Mouse (Mus musculus): ENCODE data around the gene Ndufb10. TPM values are rescaled to one million over a fixed set of nuclear protein-coding genes. Genes with fewer than 3 reads are reported as not detected.

Ndufb10 gene
- 100 to 1,000 TPM; 193 to 210 TPM for total RNA-seq (2021)

DNA sequence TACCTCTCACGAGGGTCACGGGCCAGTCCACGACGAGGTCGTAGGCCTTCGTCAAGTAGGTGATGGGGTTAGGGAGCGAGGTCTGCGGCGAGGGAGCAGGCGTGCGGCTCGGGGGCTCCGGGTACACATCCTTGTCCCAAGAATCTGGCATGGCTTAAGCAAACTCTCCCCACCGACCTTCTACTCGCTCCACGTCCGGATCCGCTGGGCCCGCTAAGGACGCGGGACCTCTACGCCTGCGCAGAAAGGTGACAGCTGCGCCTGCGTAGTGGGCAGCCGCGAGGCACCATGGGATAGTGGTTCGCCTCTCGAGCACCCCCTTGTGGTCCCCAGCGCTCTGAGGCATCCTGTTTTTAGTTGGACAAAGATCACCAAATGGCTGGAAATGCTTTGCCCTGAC is at the start of gene Ndufb10:
Gene Ndufb10 (minus strand): TSS at position 295 of the 400 bp plus-strand sequence.
- intact Hi-C loops (cut with DNase I): no loop called here
- peak; percentile 94 to 95 for DNase-seq (ENCODE audit: low spot score in 2 of 2)

GRCm38 (mm10) chr17:24773241-24773640 is 49.0 kb upstream of the Ndufb10 start:
- intact Hi-C loops (cut with DNase I): no loop called here
- DNase-seq (ENCODE audit: low spot score in 2 of 2): no peak

DNA sequence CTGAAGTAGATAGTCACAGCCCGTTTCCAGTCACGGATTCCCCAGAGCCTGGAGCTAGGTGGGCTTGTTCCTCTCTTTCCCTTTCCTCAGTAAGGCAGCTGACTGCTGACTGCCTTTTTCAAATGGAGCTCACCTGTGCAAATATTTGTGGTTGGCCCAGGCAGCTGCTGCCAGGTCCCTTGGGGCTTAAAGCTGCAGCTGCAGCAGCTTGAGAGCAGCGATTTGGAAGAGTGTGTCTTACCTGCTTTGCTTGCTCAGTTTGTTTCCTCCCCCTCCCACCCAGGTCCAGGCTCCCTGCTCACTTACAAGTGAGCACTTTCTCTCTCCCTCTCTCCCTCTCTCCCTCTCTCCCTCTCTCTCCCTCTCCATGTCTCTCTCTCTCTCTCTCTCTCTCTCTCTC is 44.9 kb upstream of the Ndufb10 start:
- intact Hi-C loops (cut with DNase I): no loop called here
- DNase-seq (ENCODE audit: low spot score in 2 of 2): no peak

- intact Hi-C loops (cut with DNase I): no loop called here
These were observed 42.1 kb upstream of the Ndufb10 start for GRCm38 (mm10) chr17:24766266-24766875.

GRCm38 (mm10) chr17:24765016-24765905 is 41.0 kb upstream of the Ndufb10 start:
- intact Hi-C loops (cut with DNase I): no loop called here
- no peak for DNase-seq (ENCODE audit: low spot score in 2 of 2)

More at GRCm38 (mm10) chr17:24766266-24766875, 42.1 kb upstream of the Ndufb10 start:
- no peak for DNase-seq (ENCODE audit: low spot score in 2 of 2)

- intact Hi-C loops (cut with DNase I): no loop called here
- DNase-seq (ENCODE audit: low spot score in 2 of 2): no peak
These were observed 36.8 kb upstream of the Ndufb10 start for GRCm38 (mm10) chr17:24761121-24761520.

- DNase-seq (ENCODE audit: low spot score in 2 of 2): no peak
- intact Hi-C loops (cut with DNase I): loop anchor here (5.0 kb wide), 1 partner anchor 45 kb away; the partner anchor contains the start of gene Meiob
These were observed 33.1 kb upstream of the Ndufb10 start for GRCm38 (mm10) chr17:24757394-24757793.

DNA sequence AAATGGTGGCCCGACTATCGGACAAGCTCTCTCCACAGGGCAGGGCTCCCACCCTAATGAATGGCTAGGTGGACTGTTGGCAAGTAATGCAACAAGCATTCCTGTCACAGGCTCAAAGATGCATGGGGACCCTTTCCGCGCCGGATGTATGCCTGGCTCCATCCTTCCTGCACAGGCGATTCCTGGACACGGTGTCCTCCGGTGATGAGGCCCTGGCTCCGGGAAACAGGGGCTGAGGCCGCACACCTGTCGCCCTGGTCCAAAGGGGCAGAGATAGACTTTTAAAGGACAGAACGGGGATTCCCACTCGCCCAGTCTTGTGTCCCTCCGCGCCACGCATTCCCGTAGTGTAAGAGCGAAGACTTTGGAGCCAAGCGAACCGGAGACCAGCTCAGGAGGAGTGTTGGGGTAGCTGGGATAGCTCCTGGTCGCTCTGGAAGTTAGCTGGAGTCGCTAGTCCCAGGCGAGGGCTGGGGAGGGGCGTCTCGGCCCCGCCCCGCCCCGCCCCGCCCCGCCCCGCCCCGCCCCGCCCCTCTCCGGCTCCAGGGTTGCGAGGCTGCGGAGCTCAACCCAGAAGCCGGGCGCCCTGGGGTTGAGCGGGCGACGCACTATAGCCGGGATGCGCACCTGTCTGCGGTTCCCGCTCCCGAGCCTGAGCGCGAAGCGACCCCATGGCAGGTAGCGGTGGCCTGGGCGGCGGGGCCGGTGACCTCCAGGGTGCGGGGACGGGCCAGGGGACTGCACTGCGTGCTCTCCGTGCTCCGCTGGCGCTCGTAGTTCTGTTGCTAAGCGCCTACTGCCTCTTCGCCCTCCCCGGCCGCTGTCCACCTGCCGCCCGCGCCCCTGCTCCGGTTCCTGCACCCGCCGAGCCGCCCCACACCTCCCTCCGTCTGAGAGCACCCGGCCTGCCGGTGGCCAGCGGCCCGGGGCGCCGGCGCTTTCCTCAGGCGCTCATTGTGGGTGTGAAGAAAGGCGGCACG is 28.4 kb upstream of the Ndufb10 start, which contains the start of gene Hs3st6:
Gene Hs3st6 (plus strand): TSS at position 574 of the 980 bp plus-strand sequence.
- intact Hi-C loops (cut with DNase I): no loop called here
- DNase-seq (ENCODE audit: low spot score in 2 of 2): no peak

DNA sequence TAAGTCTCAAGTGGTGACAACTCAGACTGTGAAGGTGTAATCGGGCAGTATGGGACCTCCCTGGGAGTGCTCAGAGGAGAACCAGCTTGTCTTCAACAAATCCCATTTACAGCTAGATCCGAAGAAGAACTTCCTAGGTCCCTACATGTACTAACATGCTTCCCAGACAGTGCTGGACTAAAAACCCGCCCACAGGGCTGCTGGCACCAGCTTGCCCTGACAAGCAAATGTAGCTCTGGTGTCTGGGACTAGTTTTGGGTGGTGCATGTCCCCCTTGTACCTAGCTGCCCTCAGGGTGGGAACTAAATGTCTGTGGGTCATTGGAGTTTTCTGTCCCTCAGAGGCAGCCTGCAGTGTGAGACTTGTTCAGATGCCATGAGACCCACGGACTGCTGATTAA is 27.2 kb upstream of the Ndufb10 start:
- intact Hi-C loops (cut with DNase I): no loop called here
- no peak for DNase-seq (ENCODE audit: low spot score in 2 of 2)

- DNase-seq (ENCODE audit: low spot score in 2 of 2): no peak
- intact Hi-C loops (cut with DNase I): loop anchor here (2.0 to 5.0 kb wide), 2 partner anchors 70 to 135 kb away; no protein-coding TSS in a partner anchor
These were observed 22.7 kb upstream of the Ndufb10 start for GRCm38 (mm10) chr17:24746986-24747385.

DNA sequence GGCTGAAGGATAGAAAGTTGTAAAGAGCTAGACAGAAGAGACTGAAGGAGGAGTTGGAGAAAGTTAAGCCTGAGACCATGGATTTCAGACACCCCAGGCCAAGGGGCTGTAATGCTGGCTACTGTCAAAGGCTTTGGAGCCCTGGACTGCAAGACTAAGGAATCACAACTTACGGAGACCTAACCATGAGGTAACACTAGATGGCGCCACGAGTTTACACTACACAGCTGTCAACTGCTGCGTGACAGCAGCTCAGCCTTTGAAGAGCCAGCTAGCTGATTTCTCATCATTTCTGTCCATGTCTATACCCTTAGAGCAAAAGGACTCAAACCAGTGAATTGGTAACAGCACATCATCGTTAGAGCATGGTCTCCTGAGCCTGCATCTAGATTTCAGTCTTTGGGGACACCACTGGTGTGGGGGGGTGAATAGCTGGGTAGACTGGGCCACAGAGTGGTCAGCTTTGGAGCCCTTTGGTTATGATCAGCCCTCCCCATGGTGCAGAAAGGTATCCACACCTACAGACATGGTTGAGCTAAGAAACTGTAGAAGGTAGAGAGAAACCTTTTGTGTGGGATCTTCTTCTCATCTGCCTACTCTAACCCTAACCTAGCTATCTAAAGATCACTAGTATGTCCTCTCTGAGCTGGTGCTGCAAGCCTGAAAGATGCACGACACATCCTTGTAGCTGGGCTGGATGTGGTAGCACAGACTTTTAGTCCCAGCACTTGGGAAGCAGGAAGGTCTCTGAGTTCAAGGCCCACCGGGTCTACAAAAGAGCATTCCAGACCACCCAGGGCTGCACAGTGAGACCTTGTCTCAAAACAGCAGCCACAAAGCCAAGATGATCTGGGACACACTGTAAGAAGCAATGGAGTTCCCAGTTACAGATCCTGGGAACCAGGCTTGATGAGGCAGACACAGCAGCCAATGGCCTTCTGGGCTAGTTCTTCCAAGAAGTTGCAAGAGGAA is 21.5 kb upstream of the Ndufb10 start:
- DNase-seq (ENCODE audit: low spot score in 2 of 2): peak; percentile 61 to 84
- intact Hi-C loops (cut with DNase I): loop anchor here (2.0 to 5.0 kb wide), 2 partner anchors 71 to 136 kb away; no protein-coding TSS in a partner anchor

DNA sequence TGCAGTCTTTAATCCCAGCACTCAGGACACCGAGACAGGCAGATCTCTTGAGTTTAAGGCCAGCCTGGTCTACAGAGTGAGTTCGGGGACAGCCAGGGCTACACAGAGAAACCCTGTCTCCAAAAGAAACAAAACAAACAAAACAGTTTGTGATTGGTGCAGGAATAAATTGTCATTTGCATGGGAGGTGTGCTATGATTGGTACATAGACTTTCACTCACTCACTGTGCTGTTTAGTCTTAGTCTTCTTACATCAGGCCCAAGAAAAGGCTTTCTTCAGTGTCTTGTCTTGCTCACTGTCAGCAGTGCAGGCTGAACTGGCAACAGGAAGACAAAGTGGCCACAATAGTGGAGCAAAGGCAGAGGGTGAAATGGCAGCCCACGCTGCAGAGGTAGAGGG is 20.1 kb upstream of the Ndufb10 start:
- intact Hi-C loops (cut with DNase I): no loop called here
- no peak for DNase-seq (ENCODE audit: low spot score in 2 of 2)

GRCm38 (mm10) chr17:24743896-24744295 is 19.6 kb upstream of the Ndufb10 start:
- intact Hi-C loops (cut with DNase I): no loop called here
- no peak for DNase-seq (ENCODE audit: low spot score in 2 of 2)

GRCm38 (mm10) chr17:24742307-24742706 is 18.0 kb upstream of the Ndufb10 start:
- no peak for DNase-seq (ENCODE audit: low spot score in 2 of 2)
- intact Hi-C loops (cut with DNase I): no loop called here

DNA sequence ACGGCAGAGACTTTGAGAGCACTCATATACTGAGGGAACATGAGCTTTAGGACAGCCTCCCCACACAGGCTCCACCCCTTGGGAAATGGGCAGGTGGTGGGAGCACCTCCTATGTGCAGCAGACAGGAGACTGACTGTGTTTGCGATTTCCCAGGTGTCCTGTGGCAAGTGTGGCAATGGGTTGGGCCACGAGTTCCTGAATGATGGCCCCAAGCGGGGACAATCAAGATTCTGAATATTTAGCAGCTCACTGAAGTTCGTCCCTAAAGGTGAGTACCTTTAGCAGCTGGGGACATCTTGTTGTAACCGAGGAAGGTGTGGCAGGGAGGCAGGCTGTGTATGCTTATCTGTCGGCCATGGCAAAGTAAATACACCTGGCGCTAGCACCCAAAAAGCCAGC is 15.6 kb upstream of the Ndufb10 start:
- intact Hi-C loops (cut with DNase I): no loop called here
- no peak for DNase-seq (ENCODE audit: low spot score in 2 of 2)

DNA sequence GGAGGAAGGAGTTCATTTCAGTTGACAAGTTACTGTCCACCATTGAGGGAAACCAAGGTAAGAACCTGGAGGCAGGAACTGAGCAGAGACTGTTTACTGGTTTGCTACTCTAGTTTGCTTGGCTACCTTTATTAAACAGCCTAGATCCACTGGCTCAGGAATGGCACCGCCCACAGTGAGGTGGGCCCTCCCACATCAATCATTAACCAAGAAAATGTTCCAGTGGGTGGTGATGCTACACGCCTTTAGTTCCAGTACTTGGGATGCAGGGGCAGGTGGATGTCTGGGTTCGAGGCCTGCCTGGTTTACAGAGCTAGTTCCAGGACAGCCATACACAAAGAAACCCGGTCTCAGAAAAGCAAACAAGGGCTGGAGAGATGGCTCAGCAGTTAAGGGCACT is 14.0 kb upstream of the Ndufb10 start:
- no peak for DNase-seq (ENCODE audit: low spot score in 2 of 2)
- intact Hi-C loops (cut with DNase I): no loop called here

DNA sequence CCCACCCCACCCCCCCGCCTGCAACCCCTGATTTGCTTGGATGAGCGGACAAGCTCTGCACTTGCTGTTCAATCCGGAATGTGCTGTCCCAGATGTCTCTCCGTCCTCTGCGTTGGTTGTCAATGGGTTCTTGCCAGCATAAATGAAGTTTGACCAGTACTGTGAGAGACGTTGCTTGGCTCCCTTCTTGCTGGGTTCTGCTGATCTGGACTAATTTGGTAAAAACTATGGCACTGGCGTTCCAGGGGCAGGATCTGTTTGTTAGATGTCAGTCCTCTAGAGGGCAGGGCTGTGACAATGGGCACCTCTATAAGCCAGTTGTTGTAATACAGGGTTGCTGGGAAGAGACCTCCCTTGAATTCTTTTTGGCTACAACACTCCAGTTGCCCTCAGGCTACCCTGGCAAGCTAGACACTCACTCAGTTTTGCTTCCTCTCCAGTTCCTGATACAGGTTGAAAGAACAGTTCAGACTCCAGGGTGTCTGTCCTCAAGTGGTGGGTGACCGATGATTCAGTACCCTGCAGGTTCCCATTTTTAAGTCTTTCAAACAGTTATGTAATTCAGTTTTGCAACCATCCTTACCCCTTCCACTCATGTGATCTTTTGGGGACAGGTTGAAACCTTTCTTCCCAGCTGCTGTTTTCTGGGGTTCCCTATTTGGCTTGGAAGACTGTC is 13.0 kb upstream of the Ndufb10 start:
- intact Hi-C loops (cut with DNase I): no loop called here
- no peak for DNase-seq (ENCODE audit: low spot score in 2 of 2)
